In genomic region chr4:120282568-120283091, GRCm38 (mm10) we compare ENCODE assay signal across 8 mouse cellular contexts. TPM values are rescaled to one million over a fixed set of nuclear protein-coding genes. Genes with fewer than 3 reads are reported as not detected.
DNase-seq lines count a peak whose midpoint lies in the region; ATAC-seq and TF ChIP-seq lines count a peak whose summit lies in the region.

No protein-coding gene starts in this region.

- no peaks in the 10 kb centered on the region for H3K36me3 ChIP-seq in ES-E14 (ENCODE audit: control insufficient read depth, insufficient read depth, low read length, poor library complexity, severe bottlenecking)
- no peaks in the 10 kb centered on the region for H3K36me3 ChIP-seq in embryonic facial prominence, embryonic 12.5 days
- no peaks in the 10 kb centered on the region for H3K36me3 ChIP-seq in stomach, embryonic 14.5 days (ENCODE audit: control insufficient read depth, insufficient read depth, low read length)

- in situ Hi-C loops in ES-E14 (cut with MboI; ENCODE audit: low sequenced_read_pairs in 2 of 2, unreplicated experiment in 2 of 2): no loop called here

- no peak overlapping the region for H3K27ac ChIP-seq in ES-E14 (ENCODE audit: insufficient read depth, low read depth, low read length, poor library complexity, severe bottlenecking)
- H3K27ac ChIP-seq in embryonic facial prominence, embryonic 12.5 days: no peak overlapping the region
- H3K27ac ChIP-seq in stomach, embryonic 14.5 days (ENCODE audit: low read length): no peak overlapping the region

- intact Hi-C loops in heart, postnatal 14 days (cut with DNase I): no loop called here

- H3K27me3 ChIP-seq in embryonic facial prominence, embryonic 12.5 days: peaks cover 85% of the 10 kb centered on the region
- peaks cover 14% of the 10 kb centered on the region for H3K27me3 ChIP-seq in stomach, embryonic 14.5 days (ENCODE audit: control insufficient read depth, insufficient read depth, low read length)

- peak; percentile 23 to 26 for DNase-seq in B cell, adult 2 months
- no peak for DNase-seq in ES-E14 (ENCODE audit: low read depth, low spot score)
- peak; percentile 50 to 66 for DNase-seq in heart, postnatal 14 days
- DNase-seq in layer of hippocampus, postnatal 14 days (ENCODE audit: low spot score in 2 of 2): peak; percentile 85 to 91
- peak; percentile 34 for DNase-seq in lung, postnatal 14 days
- no peak for DNase-seq in embryo, embryonic 10.5 days (ENCODE audit: low spot score)

- ATAC-seq in embryonic facial prominence, embryonic 12.5 days (ENCODE audit: insufficient number of reproducible peaks, insufficient read depth, low FRiP score, low TSS enrichment): no peak
- no peak for ATAC-seq in stomach, embryonic 14.5 days (ENCODE audit: insufficient number of reproducible peaks, insufficient read depth, low FRiP score, low read depth)

- H3K4me2 ChIP-seq in embryonic facial prominence, embryonic 12.5 days (replicated peaks): peak overlapping the region; percentile 88
- H3K4me2 ChIP-seq in stomach, embryonic 14.5 days (replicated peaks; ENCODE audit: low read depth, low read length): peak overlapping the region; percentile 98

- peak overlapping the region; percentile 44; the same call in 1 of the 2 replicates for H3K9ac ChIP-seq in ES-E14 (ENCODE audit: insufficient read depth, low read depth, low read length, poor library complexity, severe bottlenecking)
- peak overlapping the region; percentile 49 for H3K9ac ChIP-seq in embryonic facial prominence, embryonic 12.5 days
- peak overlapping the region; percentile 36; the same call in 1 of the 2 replicates for H3K9ac ChIP-seq in stomach, embryonic 14.5 days (replicated peaks; ENCODE audit: low read depth, low read length)

- under 1% methylated on average over 38 of the region's 47 CpGs for WGBS in embryonic facial prominence, embryonic 12.5 days
- WGBS in stomach, embryonic 14.5 days: 1% methylated on average over 45 of the region's 47 CpGs

- peak overlapping the region; percentile 56 to 66 for H3K4me3 ChIP-seq in ES-E14 (ENCODE audit: insufficient read depth in 1 of 2, low read depth in 1 of 2, low read length in 2 of 2, poor library complexity in 1 of 2, severe bottlenecking in 1 of 2)
- peak overlapping the region; percentile 40 for H3K4me3 ChIP-seq in embryonic facial prominence, embryonic 12.5 days
- peak overlapping the region; percentile 49 for H3K4me3 ChIP-seq in stomach, embryonic 14.5 days (ENCODE audit: low read depth, low read length)

- H3K4me1 ChIP-seq in ES-E14 (ENCODE audit: control insufficient read depth in 2 of 2, insufficient read depth in 2 of 2, low read length in 2 of 2, poor library complexity in 1 of 2): peaks cover 0 to 8% of the 10 kb centered on the region in 2 experiments; a peak in 2 of 4 replicates
- peaks cover 33% of the 10 kb centered on the region for H3K4me1 ChIP-seq in embryonic facial prominence, embryonic 12.5 days
- peaks cover 19% of the 10 kb centered on the region for H3K4me1 ChIP-seq in stomach, embryonic 14.5 days (ENCODE audit: control insufficient read depth, insufficient read depth, low read length)

- no peaks in the 10 kb centered on the region for H3K9me3 ChIP-seq in ES-E14 (ENCODE audit: control insufficient read depth, insufficient read depth, low read depth, low read length)
- no peaks in the 10 kb centered on the region for H3K9me3 ChIP-seq in embryonic facial prominence, embryonic 12.5 days
- H3K9me3 ChIP-seq in stomach, embryonic 14.5 days (ENCODE audit: control insufficient read depth, low read depth, low read length): no peaks in the 10 kb centered on the region

TF ChIP-seq in ES-E14, 5 proteins besides CTCF, POLR2A, EP300 and RAD21:
- TF ChIP-seq ZNF384 (IDR thresholded peaks at IDR 0.05; ENCODE audit: low read depth, low read length) (no peak), ZC3H11A (IDR thresholded peaks at IDR 0.05; ENCODE audit: borderline replicate concordance, low read depth, low read length) (no peak), CHD2 (IDR thresholded peaks at IDR 0.05; ENCODE audit: low read depth, low read length) (no peak), HCFC1 (IDR thresholded peaks at IDR 0.05; ENCODE audit: borderline replicate concordance, insufficient read depth, low read length) (no peak), MAFK (IDR thresholded peaks at IDR 0.05; ENCODE audit: insufficient read depth, low read depth, low read length) (no peak)

RNA-seq across cellular contexts. Expression of gene Foxo6, which starts 4.5 kb away (rescaled TPM):
- 0.98 and 1.2 TPM in 2 replicates for total RNA-seq in ES-E14 (2012; rRNA removed)
- 0.46 and 0.47 TPM in 2 replicates for polyA plus RNA-seq in embryonic facial prominence, embryonic 12.5 days (2016; fragmentation: Nextera tagmentation; extraction: Ambion mirVana)
- total RNA-seq in heart, postnatal 14 days (2021): 1 to 10 TPM; 6.1 to 7.2 TPM
- 10 to 100 TPM; 42.8 to 47.4 TPM for total RNA-seq in layer of hippocampus, postnatal 14 days (2021)
- polyA plus RNA-seq in stomach, embryonic 14.5 days (2014; fragmentation: Nextera tagmentation; extraction: Ambion mirVana): 0.12 and 0.38 TPM in 2 replicates

Comparison
In these comparisons a context has a peak if more than half of its experiments do, and no peak if none do; other contexts are left out.
1. DNase-seq: peak in B cell, adult 2 months (2 of 2), heart, postnatal 14 days (2 of 2), layer of hippocampus, postnatal 14 days (2 of 2) and lung, postnatal 14 days (single experiment); none in ES-E14 (single experiment) and embryo, embryonic 10.5 days (single experiment).
2. RNA of gene Foxo6, which starts 4.5 kb away (total RNA-seq): 42.8 to 47.4 TPM in layer of hippocampus, postnatal 14 days; 6.1 to 7.2 TPM in heart, postnatal 14 days and 0.98 to 1.2 TPM in ES-E14; every median in the first group is over 4 times any median in the second.
3. Peak in every context shown above with its lines, with median percentiles within 50 percentile points of each other: H3K4me3 ChIP-seq and H3K9ac ChIP-seq.